Mouse (Mus musculus) intestine, postnatal 0 days (tissue): ENCODE results near the gene Zfp385b. TPM values are rescaled to one million over a fixed set of nuclear protein-coding genes. Genes with fewer than 3 reads are reported as not detected.

Source experiments
- ATAC-seq: fragments of 200-750 bp; cut with Nextera tagmentation; 2 replicates; pipeline ENCODE4 v1.8.0; 2017; ENCODE audit warnings: mild to moderate bottlenecking, moderate TSS enrichment, moderate library complexity
- H3K27ac ChIP-seq: fragments of 300-500 bp; sonication (generic); 2 replicates; pipeline ENCODE4 v1.5.1; 2014; ENCODE audit warnings: mild to moderate bottlenecking, low read depth, low read length, moderate library complexity
- H3K27me3 ChIP-seq: fragments of 300-500 bp; sonication (generic); replicated peaks from 2 replicates; pipeline ENCODE4 v1.6.1; 2014; ENCODE audit warnings: low read length, mixed read lengths; ENCODE audit not compliant: control insufficient read depth, insufficient read depth
- H3K36me3 ChIP-seq: fragments of 300-500 bp; sonication (generic); 2 replicates; pipeline ENCODE4 v1.6.1; 2014; ENCODE audit warnings: mild to moderate bottlenecking, moderate library complexity; ENCODE audit not compliant: control insufficient read depth, insufficient read depth
- H3K4me1 ChIP-seq: fragments of 300-500 bp; sonication (generic); replicated peaks from 2 replicates; pipeline ENCODE4 v1.6.1; 2014; ENCODE audit warnings: antibody characterized with exemption, low read length, mixed read lengths; ENCODE audit not compliant: control insufficient read depth, insufficient read depth
- H3K4me2 ChIP-seq: fragments of 300-500 bp; sonication (generic); replicated peaks from 2 replicates; pipeline ENCODE4 v1.6.1; 2014; ENCODE audit warnings: low read depth, mild to moderate bottlenecking, moderate library complexity
- H3K4me3 ChIP-seq: fragments of 300-500 bp; sonication (generic); 2 replicates; pipeline ENCODE4 v1.5.1; 2014; ENCODE audit warnings: low read depth, low read length
- H3K9ac ChIP-seq: fragments of 300-500 bp; sonication (generic); 2 replicates; pipeline ENCODE4 v1.6.1; 2014; ENCODE audit warnings: mild to moderate bottlenecking, low read depth, low read length
- H3K9me3 ChIP-seq: fragments of 300-500 bp; sonication (generic); 2 replicates; pipeline ENCODE4 v1.6.1; 2016; ENCODE audit warnings: mixed run types; ENCODE audit not compliant: control insufficient read depth
- CTCF ChIP-seq: sonication (generic); IDR thresholded peaks from 2 replicates; pipeline ENCODE4 v1.5.1; 2016; ENCODE audit warnings: low read depth, mild to moderate bottlenecking, control low read depth, antibody characterized with exemption, moderate library complexity
- WGBS: fragments of 180-500 bp; shearing (Covaris S2); extraction: QIAGEN DNeasy Blood & Tissue Kit; methylation state at CpG from one replicate; pipeline ENCODE4 v1.1.7; 2014; 5-methylcytosine and 5-hydroxymethylcytosine counted together
- polyA plus RNA-seq: library from polyadenylated mRNA; unstranded; fragments of >200 nt; fragmentation: Nextera tagmentation; extraction: Ambion mirVana; gene quantifications from 2 replicates; pipeline ENCODE4 v1.2.1, GENCODE M21; 2015

Gene Zfp385b
- polyA plus RNA-seq, 1 experiment from 2014 or later, result 14.3 TPM

DNA sequence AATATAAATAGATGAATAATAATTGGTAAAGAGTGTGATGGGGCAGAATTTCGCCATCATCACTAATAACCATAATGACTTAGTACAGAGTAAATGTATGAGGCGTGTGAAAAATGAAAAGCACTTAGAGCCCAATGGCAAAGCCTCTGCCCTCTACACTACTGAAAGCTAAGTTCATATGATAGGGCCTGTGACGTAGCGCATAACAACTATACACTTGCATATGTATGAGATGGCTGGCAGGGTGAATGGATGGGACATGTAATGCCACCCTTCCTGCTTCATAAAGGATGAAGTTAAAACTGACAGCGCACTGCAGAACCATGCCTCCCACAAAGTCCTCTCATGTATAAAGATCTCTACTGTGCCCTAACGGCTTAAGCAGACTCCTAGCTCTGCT lies 226.9 kb downstream of the Zfp385b start:
- Histone ChIP-seq H3K36me3 (no peaks in the 10 kb centered on the region), H3K4me2 (no peak overlapping the region), H3K4me3 (no peak overlapping the region), H3K27ac (no peak overlapping the region), H3K4me1 (no peaks in the 10 kb centered on the region), H3K27me3 (no peaks in the 10 kb centered on the region), H3K9me3 (no peaks in the 10 kb centered on the region), H3K9ac (no peak overlapping the region)
- TF ChIP-seq CTCF, result no peak
- no peak for ATAC-seq
- 90% methylated on average over 6 of the region's 6 CpGs for WGBS

- no peak overlapping the region for H3K4me3 ChIP-seq
- no peak for ATAC-seq
- no peak for TF ChIP-seq CTCF
These were observed 230.1 kb downstream of the Zfp385b start for GRCm38 (mm10) chr2:77589205-77589901.

GRCm38 (mm10) chr2:77587387-77587786 lies 232.1 kb downstream of the Zfp385b start:
- WGBS, result 80% methylated on average over 4 of the region's 4 CpGs
- Histone ChIP-seq H3K9ac (no peak overlapping the region), H3K36me3 (no peaks in the 10 kb centered on the region), H3K4me2 (no peak overlapping the region), H3K4me3 (no peak overlapping the region), H3K27me3 (no peaks in the 10 kb centered on the region), H3K27ac (no peak overlapping the region), H3K4me1 (no peaks in the 10 kb centered on the region), H3K9me3 (no peaks in the 10 kb centered on the region)
- no peak for TF ChIP-seq CTCF
- no peak for ATAC-seq

More at GRCm38 (mm10) chr2:77589205-77589901, 230.1 kb downstream of the Zfp385b start:
- Histone ChIP-seq H3K36me3 (no peaks in the 10 kb centered on the region), H3K4me2 (no peak overlapping the region), H3K9ac (no peak overlapping the region), H3K9me3 (no peaks in the 10 kb centered on the region), H3K27me3 (no peaks in the 10 kb centered on the region), H3K4me1 (no peaks in the 10 kb centered on the region), H3K27ac (no peak overlapping the region)
- 74% methylated on average over 12 of the region's 12 CpGs for WGBS

- Histone ChIP-seq H3K27ac (no peak overlapping the region), H3K36me3 (no peaks in the 10 kb centered on the region), H3K9ac (no peak overlapping the region), H3K4me2 (no peak overlapping the region), H3K27me3 (no peaks in the 10 kb centered on the region), H3K4me1 (no peaks in the 10 kb centered on the region), H3K9me3 (no peaks in the 10 kb centered on the region), H3K4me3 (no peak overlapping the region)
- 81% methylated on average over 4 of the region's 4 CpGs for WGBS
- ATAC-seq, result no peak
- TF ChIP-seq CTCF, result no peak
These were observed 232.7 kb downstream of the Zfp385b start for GRCm38 (mm10) chr2:77586581-77587360.

DNA sequence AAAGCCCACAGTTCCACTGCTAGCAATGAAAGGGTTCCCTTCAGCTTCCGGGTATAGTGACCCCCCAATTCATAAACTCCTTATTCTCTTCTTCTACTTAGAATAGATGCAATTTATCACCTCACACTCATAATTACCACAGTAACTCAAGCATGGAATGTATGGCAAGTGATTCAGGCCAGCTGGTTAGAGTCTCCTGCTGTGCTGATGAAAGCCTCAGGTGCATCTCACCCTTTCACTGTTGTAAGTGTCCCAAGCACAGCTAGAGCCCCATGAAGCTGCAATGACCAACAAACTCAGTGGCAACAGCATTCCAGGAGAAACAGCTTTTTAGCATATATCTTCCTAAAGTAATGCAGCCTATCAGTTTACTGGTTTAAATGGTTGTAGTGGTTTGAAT lies 235.9 kb downstream of the Zfp385b start:
- Histone ChIP-seq H3K27ac (no peak overlapping the region), H3K4me2 (no peak overlapping the region), H3K4me1 (no peaks in the 10 kb centered on the region), H3K9ac (no peak overlapping the region), H3K27me3 (no peaks in the 10 kb centered on the region), H3K4me3 (no peak overlapping the region), H3K36me3 (no peaks in the 10 kb centered on the region), H3K9me3 (no peaks in the 10 kb centered on the region)
- no peak for ATAC-seq
- TF ChIP-seq CTCF, result no peak
- WGBS, result 88% methylated on average over 1 of the region's 1 CpGs

DNA sequence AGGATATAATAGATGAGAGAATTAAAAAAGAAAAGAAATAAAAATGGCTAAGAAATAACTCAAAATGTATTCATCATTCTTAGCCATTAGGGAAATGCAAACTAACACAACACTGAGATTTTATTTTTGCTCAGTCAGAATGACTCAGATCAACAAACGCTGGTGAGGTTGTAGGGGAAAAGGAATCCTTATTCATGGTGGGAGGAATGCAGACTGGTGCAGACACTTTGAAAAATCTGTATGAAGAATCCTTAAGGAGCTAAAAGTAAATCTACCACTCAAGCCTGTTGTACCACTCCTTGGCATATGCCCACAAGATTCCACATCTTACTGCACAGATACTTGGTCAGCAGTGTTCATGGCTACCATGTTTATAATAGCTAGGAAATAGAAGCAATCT lies 242.9 kb downstream of the Zfp385b start:
- no peak for TF ChIP-seq CTCF
- Histone ChIP-seq H3K4me1 (no peaks in the 10 kb centered on the region), H3K9me3 (no peaks in the 10 kb centered on the region), H3K4me2 (no peak overlapping the region), H3K27ac (no peak overlapping the region), H3K9ac (no peak overlapping the region), H3K4me3 (no peak overlapping the region), H3K36me3 (no peaks in the 10 kb centered on the region), H3K27me3 (no peaks in the 10 kb centered on the region)
- ATAC-seq, result no peak
- WGBS, result 71% methylated on average over 1 of the region's 1 CpGs
